Comparison of ENCODE assay signal across 18 mouse cellular contexts in the genomic region with DNA sequence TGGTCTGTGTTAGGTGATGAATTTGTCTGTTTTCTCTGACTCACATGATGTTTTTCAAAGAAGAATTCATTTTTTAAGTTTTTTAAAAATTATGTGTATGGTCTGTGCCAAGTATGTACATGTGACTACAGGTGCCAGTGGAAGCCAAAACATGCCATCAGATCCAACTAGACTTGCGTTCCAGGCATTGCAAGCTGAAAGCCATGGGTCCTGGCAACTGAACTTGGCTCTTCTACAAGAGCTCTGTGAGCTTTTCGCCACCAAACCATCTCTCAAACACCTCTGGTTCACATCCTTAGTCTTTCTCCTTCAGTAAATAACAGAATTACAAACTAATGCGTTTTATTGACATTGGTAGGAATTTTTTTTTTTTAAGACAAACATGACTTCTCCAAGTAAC. TPM values are rescaled to one million over a fixed set of nuclear protein-coding genes. Genes with fewer than 3 reads are reported as not detected.
"Had no signal": no experiment of that assay in that cellular context is flagged by ENCODE, and none has a peak within 500 bp of the region (broad histone marks: within the 10 kb centered on the region; RNA-seq: fewer than 3 reads in every experiment).

No protein-coding gene starts in this region.

- DNase-seq: heart, postnatal 10 days; heart, postnatal 14 days; heart, postnatal 36 days; heart, postnatal 4 days; kidney, adult 11 months; kidney, adult 18-20 months; kidney, adult 2 months; kidney, adult 8-10 months; kidney, adult 9 months; kidney, postnatal 10 days; kidney, postnatal 14 days; kidney, postnatal 25 days; kidney, postnatal 36 days; kidney, postnatal 4 days; layer of hippocampus, adult 9-11 months; layer of hippocampus, postnatal 36 days had no signal

RNA-seq across cellular contexts. Expression of a gene that starts 49.3 kb away (rescaled TPM):
- total RNA-seq: heart, postnatal 10 days; heart, postnatal 14 days; heart, postnatal 25 days; heart, postnatal 36 days; heart, postnatal 4 days; hematopoietic stem cell, adult 5-6 weeks had no signal
